In the genomic region with DNA sequence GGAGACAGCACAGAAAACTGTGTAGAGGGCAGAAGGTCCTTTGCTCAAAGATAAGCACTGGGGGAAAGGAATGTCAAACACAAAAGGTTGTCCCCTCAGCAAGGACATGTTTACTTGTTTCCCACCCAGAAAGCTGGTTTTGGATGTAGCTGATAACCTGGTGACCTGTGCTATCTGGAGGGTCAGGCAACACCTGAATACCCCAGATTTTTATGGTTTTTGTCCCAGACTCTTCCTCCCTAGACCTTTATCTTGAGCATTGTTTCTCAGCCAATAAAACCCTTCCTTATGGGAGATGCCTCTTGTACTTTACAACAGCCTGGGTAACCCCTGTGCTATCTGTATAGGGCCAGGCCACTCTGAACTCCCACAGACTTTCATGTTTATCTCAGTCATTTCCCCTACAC, we compare ENCODE assay signal across 30 mouse cellular contexts. TPM values are rescaled to one million over a fixed set of nuclear protein-coding genes. Genes with fewer than 3 reads are reported as not detected.
DNase-seq lines count a peak whose midpoint lies in the region; ATAC-seq and TF ChIP-seq lines count a peak whose summit lies in the region.
"Had no signal": no experiment of that assay in that cellular context is flagged by ENCODE, and none has a peak within 500 bp of the region (broad histone marks: within the 10 kb centered on the region; RNA-seq: fewer than 3 reads in every experiment).

No protein-coding gene starts in this region.

- H3K4me2 ChIP-seq in liver, embryonic 15.5 days = no peak overlapping the region
- no peak overlapping the region for H3K4me2 ChIP-seq in forebrain, embryonic 12.5 days
- H3K4me2 ChIP-seq: embryonic facial prominence, embryonic 12.5 days; forebrain, embryonic 15.5 days; heart, embryonic 12.5 days; hindbrain, embryonic 13.5 days; limb, embryonic 12.5 days; midbrain, embryonic 15.5 days; stomach, embryonic 15.5 days had no signal

- no peak overlapping the region for H3K9ac ChIP-seq in MEL (ENCODE audit: control insufficient read depth, low read depth, low read length, poor library complexity, severe bottlenecking)
- H3K9ac ChIP-seq in liver, embryonic 15.5 days = no peak overlapping the region
- H3K9ac ChIP-seq in forebrain, embryonic 12.5 days = no peak overlapping the region
- H3K9ac ChIP-seq: embryonic facial prominence, embryonic 12.5 days; forebrain, embryonic 15.5 days; heart, embryonic 12.5 days; hindbrain, embryonic 13.5 days; limb, embryonic 12.5 days; midbrain, embryonic 15.5 days; stomach, embryonic 15.5 days had no signal

- TF ChIP-seq CTCF in MEL (IDR thresholded peaks at IDR 0.05 in 2 of 3, conservative IDR thresholded peaks at IDR 0.05 in 1 of 3; ENCODE audit: control insufficient read depth in 1 of 3, insufficient read depth in 1 of 3, low read depth in 2 of 3, low read length in 3 of 3, poor library complexity in 1 of 3, severe bottlenecking in 1 of 3) = no peak

- peaks cover 5% of the 10 kb centered on the region in 2 experiments; a peak in 2 of 4 replicates for H3K4me1 ChIP-seq in MEL (ENCODE audit: control insufficient read depth in 1 of 2, insufficient read depth in 2 of 2, low read length in 2 of 2)
- H3K4me1 ChIP-seq in liver, embryonic 15.5 days (replicated peaks) = peaks cover 8% of the 10 kb centered on the region; the same call in 1 of the 2 replicates
- no peaks in the 10 kb centered on the region for H3K4me1 ChIP-seq in forebrain, embryonic 12.5 days
- H3K4me1 ChIP-seq: embryonic facial prominence, embryonic 12.5 days; forebrain, embryonic 15.5 days; heart, embryonic 12.5 days; hindbrain, embryonic 13.5 days; limb, embryonic 12.5 days; midbrain, embryonic 10.5 days; midbrain, embryonic 15.5 days; stomach, embryonic 15.5 days had no signal

- H3K27ac ChIP-seq in MEL (ENCODE audit: control insufficient read depth, low read depth, low read length) = peak overlapping the region; percentile 55; the same call in 1 of the 2 replicates
- H3K27ac ChIP-seq in liver, embryonic 15.5 days (replicated peaks) = 0 out of 2 replicates have a peak overlapping the region, but pooled peaks have one; percentile 19
- no peak overlapping the region for H3K27ac ChIP-seq in forebrain, embryonic 12.5 days
- H3K27ac ChIP-seq: embryonic facial prominence, embryonic 12.5 days; forebrain, embryonic 15.5 days; gastrocnemius, adult 2 months; heart, adult 2 months; hindbrain, embryonic 13.5 days; left cerebral cortex, adult 2 months; limb, embryonic 12.5 days; macrophage; midbrain, embryonic 10.5 days; midbrain, embryonic 15.5 days; stomach, embryonic 15.5 days had no signal

- H3K79me2 ChIP-seq in MEL (ENCODE audit: control insufficient read depth, insufficient read depth, low read length, poor library complexity) = no peaks in the 10 kb centered on the region

- ATAC-seq in liver, embryonic 15.5 days (ENCODE audit: insufficient read depth) = peak; percentile 86
- ATAC-seq in forebrain, embryonic 12.5 days (ENCODE audit: low FRiP score) = no peak
- ATAC-seq: forebrain, embryonic 15.5 days; intestine, embryonic 16.5 days; midbrain, embryonic 15.5 days had no signal

- no peak overlapping the region for H3K4me3 ChIP-seq in MEL (ENCODE audit: control insufficient read depth in 1 of 2, insufficient read depth in 1 of 2, low read depth in 2 of 2, low read length in 2 of 2)
- H3K4me3 ChIP-seq in liver, embryonic 15.5 days (replicated peaks) = no peak overlapping the region
- no peak overlapping the region for H3K4me3 ChIP-seq in forebrain, embryonic 12.5 days (replicated peaks)
- H3K4me3 ChIP-seq: embryonic facial prominence, embryonic 12.5 days; forebrain, embryonic 15.5 days; gastrocnemius, adult 2 months; heart, adult 2 months; heart, embryonic 12.5 days; hindbrain, embryonic 13.5 days; left cerebral cortex, adult 2 months; limb, embryonic 12.5 days; midbrain, embryonic 10.5 days; midbrain, embryonic 15.5 days; stomach, embryonic 15.5 days had no signal

- peak; percentile 72 to 82 for TF ChIP-seq EP300 in MEL (IDR thresholded peaks at IDR 0.05; ENCODE audit: low read depth in 1 of 2, low read length in 2 of 2)

- H3K9me3 ChIP-seq in MEL (replicated peaks; ENCODE audit: insufficient read depth, low read length) = no peaks in the 10 kb centered on the region
- H3K9me3 ChIP-seq in liver, embryonic 15.5 days (replicated peaks) = no peaks in the 10 kb centered on the region
- no peaks in the 10 kb centered on the region for H3K9me3 ChIP-seq in forebrain, embryonic 12.5 days
- H3K9me3 ChIP-seq: embryonic facial prominence, embryonic 12.5 days; forebrain, embryonic 15.5 days; heart, embryonic 12.5 days; hindbrain, embryonic 13.5 days; limb, embryonic 12.5 days; midbrain, embryonic 10.5 days; midbrain, embryonic 15.5 days; stomach, embryonic 15.5 days had no signal

- H3K27me3 ChIP-seq in MEL (ENCODE audit: control insufficient read depth in 1 of 2, insufficient read depth in 2 of 2, low read length in 2 of 2) = no peaks in the 10 kb centered on the region
- no peaks in the 10 kb centered on the region for H3K27me3 ChIP-seq in liver, embryonic 15.5 days
- H3K27me3 ChIP-seq in forebrain, embryonic 12.5 days = no peaks in the 10 kb centered on the region
- H3K27me3 ChIP-seq: embryonic facial prominence, embryonic 12.5 days; forebrain, embryonic 15.5 days; heart, embryonic 12.5 days; midbrain, embryonic 15.5 days; stomach, embryonic 15.5 days had no signal

- intact Hi-C loops in gastrocnemius, postnatal 36 days (cut with DNase I) = no loop called here

- no peak for TF ChIP-seq RAD21 in MEL (IDR thresholded peaks at IDR 0.05; ENCODE audit: low read depth, low read length)

- DNase-seq in MEL (ENCODE audit: low read depth, low spot score) (peak; percentile 71), liver (peak; percentile 9)
- peak; percentile 61 for DNase-seq in yolk sac, embryonic 10.5 days (ENCODE audit: low spot score)
- no peak for DNase-seq in gastrocnemius, postnatal 36 days
- no peak for DNase-seq in gastrocnemius, adult 18-20 months (ENCODE audit: low spot score)
- DNase-seq: adrenal gland, postnatal 10 days; cerebellum, adult 8-10 months; cerebellum, postnatal 25 days; gastrocnemius, adult 2 months; heart, adult 2 months; heart, postnatal 4 days; kidney, adult 8-10 months; kidney, postnatal 10 days; lung, adult 2 months; lung, postnatal 10 days; right cerebral cortex, postnatal 25 days; thymus, postnatal 14 days had no signal

- H3K36me3 ChIP-seq in MEL (ENCODE audit: control insufficient read depth in 1 of 2, insufficient read depth in 2 of 2, low read length in 2 of 2) = peaks cover 0 to 9% of the 10 kb centered on the region in 2 experiments; a peak in 2 of 4 replicates
- H3K36me3 ChIP-seq in liver, embryonic 15.5 days (replicated peaks) = no peaks in the 10 kb centered on the region
- no peaks in the 10 kb centered on the region for H3K36me3 ChIP-seq in forebrain, embryonic 12.5 days (replicated peaks)
- H3K36me3 ChIP-seq: embryonic facial prominence, embryonic 12.5 days; forebrain, embryonic 15.5 days; heart, embryonic 12.5 days; hindbrain, embryonic 13.5 days; limb, embryonic 12.5 days; midbrain, embryonic 10.5 days; midbrain, embryonic 15.5 days; stomach, embryonic 15.5 days had no signal

- TF ChIP-seq POLR2A in MEL (IDR thresholded peaks at IDR 0.05; ENCODE audit: control insufficient read depth in 1 of 2, insufficient read depth in 1 of 2, low read depth in 1 of 2, low read length in 2 of 2, poor library complexity in 1 of 2) = no peak

TF ChIP-seq in MEL, 35 proteins besides CTCF, POLR2A, EP300 and RAD21 (continues in another document):
- TF ChIP-seq ETS1 (IDR thresholded peaks at IDR 0.05; ENCODE audit: low read depth, low read length) (peak; percentile 62), MAX (IDR thresholded peaks at IDR 0.05; ENCODE audit: low read length) (no peak), TCF12 (IDR thresholded peaks at IDR 0.05; ENCODE audit: low read depth, low read length) (peak; percentile 79), MAFK (IDR thresholded peaks at IDR 0.05; ENCODE audit: borderline replicate concordance, low read depth, low read length) (peak; percentile 60; the same call in 1 of the 2 replicates), TAL1 (IDR thresholded peaks at IDR 0.05; ENCODE audit: low read length) (peak; percentile 74), CHD1 (IDR thresholded peaks at IDR 0.05; ENCODE audit: low read depth, low read length) (no peak), NRF1 (IDR thresholded peaks at IDR 0.05; ENCODE audit: insufficient read depth, low read depth, low read length, poor library complexity, severe bottlenecking) (no peak), TBP (IDR thresholded peaks at IDR 0.05; ENCODE audit: low read depth, low read length) (no peak), POLR2AphosphoS2 (IDR thresholded peaks at IDR 0.05; ENCODE audit: low read length) (no peak), KAT2A (conservative IDR thresholded peaks at IDR 0.05; ENCODE audit: low read depth, low read length) (no peak), RCOR1 (IDR thresholded peaks at IDR 0.05; ENCODE audit: low read depth, low read length) (peak; percentile 83), POLR2AphosphoS5 (IDR thresholded peaks at IDR 0.05; ENCODE audit: borderline replicate concordance, low read depth, low read length) (no peak), USF1 (IDR thresholded peaks at IDR 0.05; ENCODE audit: low read depth, low read length) (no peak), ELF1 (IDR thresholded peaks at IDR 0.05; ENCODE audit: low read depth, low read length) (no peak), CHD2 (IDR thresholded peaks at IDR 0.05; ENCODE audit: low read length) (no peak), SIN3A (IDR thresholded peaks at IDR 0.05; ENCODE audit: low read length) (peak; percentile 43; the same call in 1 of the 2 replicates), MEF2A (IDR thresholded peaks at IDR 0.05; ENCODE audit: extremely low read depth, insufficient replicate concordance, low read depth, low read length, poor library complexity, severe bottlenecking) (0 out of 2 replicates have a peak, but pooled peaks have one; percentile 15)

RNA-seq across cellular contexts. Expression of a gene that starts 11.2 kb away (rescaled TPM):
- total RNA-seq in MEL (2012; rRNA removed) = not detected in 2 replicates
- not detected for polyA plus RNA-seq in MEL (2012; ENCODE audit: insufficient read depth in 1 of 2, insufficient read length in 2 of 2, low read depth in 1 of 2, low replicate concordance in 2 of 2, missing spikeins in 1 of 2)
- 1.4 TPM in 2 replicates for polyA plus RNA-seq in liver, embryonic 15.5 days (2015; fragmentation: Nextera tagmentation; extraction: Ambion mirVana)
- polyA plus RNA-seq in forebrain, embryonic 12.5 days (2016; fragmentation: Nextera tagmentation; extraction: Ambion mirVana) = 0.08 and 0.17 TPM in 2 replicates
- total RNA-seq in gastrocnemius, postnatal 36 days (2021) = under 1 TPM; 0.23 to 0.44 TPM
- total RNA-seq in gastrocnemius, adult 18-20 months (2021) = under 1 TPM; 0.14 to 0.17 TPM

RNA-seq across cellular contexts. Expression of a gene that starts 32.7 kb away (rescaled TPM):
- 528 and 991 TPM in 2 replicates for total RNA-seq in MEL (2012; rRNA removed)
- 100 to 1,000 TPM; 285 to 890 TPM for polyA plus RNA-seq in MEL (2012; ENCODE audit: insufficient read depth in 1 of 2, insufficient read length in 2 of 2, low read depth in 1 of 2, low replicate concordance in 2 of 2, missing spikeins in 1 of 2)
- 163 and 170 TPM in 2 replicates for polyA plus RNA-seq in liver, embryonic 15.5 days (2015; fragmentation: Nextera tagmentation; extraction: Ambion mirVana)
- 369 and 371 TPM in 2 replicates for polyA plus RNA-seq in forebrain, embryonic 12.5 days (2016; fragmentation: Nextera tagmentation; extraction: Ambion mirVana)
- 1,000 to 10,000 TPM; 1,149 to 1,583 TPM for total RNA-seq in gastrocnemius, postnatal 36 days (2021)
- 100 to 1,000 TPM; 795 to 881 TPM for total RNA-seq in gastrocnemius, adult 18-20 months (2021)

Comparison
In these comparisons a context has a peak if more than half of its experiments do, and no peak if none do; other contexts are left out.
1. DNase-seq: peak in MEL (single experiment), liver (single experiment) and yolk sac, embryonic 10.5 days (single experiment); none in gastrocnemius, postnatal 36 days (0 of 2) and gastrocnemius, adult 18-20 months (single experiment).